11 mouse cellular contexts compared by ENCODE assay signal in genomic region chr5:74222626-74223025, GRCm38 (mm10). TPM values are rescaled to one million over a fixed set of nuclear protein-coding genes. Genes with fewer than 3 reads are reported as not detected.
"Had no signal": no experiment of that assay in that cellular context is flagged by ENCODE, and none has a peak within 500 bp of the region (broad histone marks: within the 10 kb centered on the region; RNA-seq: fewer than 3 reads in every experiment).

No protein-coding gene starts in this region.

- ATAC-seq: liver, postnatal 0 days; lung, postnatal 0 days; midbrain, embryonic 13.5 days; midbrain, embryonic 15.5 days had no signal

- DNase-seq: liver, postnatal 0 days; lung, adult 2 months; lung, postnatal 14 days; right cerebral cortex, postnatal 14 days; thymus, adult 2 months; thymus, postnatal 25 days; thymus, postnatal 4 days had no signal

RNA-seq across cellular contexts. Expression of gene Rasl11b, which starts 27.5 kb away (rescaled TPM):
- polyA plus RNA-seq: macrophage had no signal
